Mouse (Mus musculus) megakaryocyte, embryonic 14.5 days (primary cell): ENCODE measurements around the gene 4930535I16Rik. TPM values are rescaled to one million over a fixed set of nuclear protein-coding genes. Genes with fewer than 3 reads are reported as not detected.
"Not testable (repeated sequence)": the region's sequence is repeated elsewhere in the genome, so short reads cannot be mapped to it uniquely, and the experiment has no call there.

Source experiments
- H3K27me3 ChIP-seq: replicated peaks from 2 replicates; pipeline ENCODE3; 2012; ENCODE audit warnings: inconsistent platforms
- H3K36me3 ChIP-seq: replicated peaks from 2 replicates; pipeline ENCODE3; 2012; ENCODE audit warnings: low read length, inconsistent platforms, mixed read lengths
- H3K4me1 ChIP-seq: 2 replicates; pipeline ENCODE4 v1.6.1; 2012; ENCODE audit warnings: inconsistent platforms
- H3K4me3 ChIP-seq: replicated peaks from 2 replicates; pipeline ENCODE3; 2012; ENCODE audit warnings: moderate library complexity, mild to moderate bottlenecking, inconsistent platforms
- H3K9me3 ChIP-seq: 2 replicates; pipeline ENCODE4 v1.6.1; 2012; ENCODE audit warnings: inconsistent platforms
- FLI1 ChIP-seq: IDR thresholded peaks from 2 replicates; pipeline ENCODE4 v1.6.1; 2012; ENCODE audit warnings: low read length, inconsistent platforms, mixed read lengths
- GATA1 ChIP-seq: IDR thresholded peaks from 3 replicates; pipeline ENCODE4 v1.6.1; 2012; ENCODE audit warnings: mixed read lengths, low read length, inconsistent platforms, borderline replicate concordance
- polyA plus RNA-seq: library from polyadenylated mRNA; stranded (reverse); fragments of >175 nt; gene quantifications from 2 replicates; pipeline ENCODE4 v1.2.3, GENCODE M21; 2012; ENCODE audit warnings: low replicate concordance; ENCODE audit not compliant: insufficient read depth

The 4930535I16Rik gene
- polyA plus RNA-seq, 1 experiment: not detected

GRCm38 (mm10) chr4:123946701-123947100 is 28.9 kb upstream of the 4930535I16Rik start:
- Histone ChIP-seq H3K4me3 (no peak overlapping the region), H3K36me3 (no peaks in the 10 kb centered on the region), H3K27me3 (peaks cover 46% of the 10 kb centered on the region), H3K4me1 (peaks cover 12% of the 10 kb centered on the region), H3K9me3 (no peaks in the 10 kb centered on the region)
- no peak for TF ChIP-seq FLI1
- no peak for TF ChIP-seq GATA1

DNA sequence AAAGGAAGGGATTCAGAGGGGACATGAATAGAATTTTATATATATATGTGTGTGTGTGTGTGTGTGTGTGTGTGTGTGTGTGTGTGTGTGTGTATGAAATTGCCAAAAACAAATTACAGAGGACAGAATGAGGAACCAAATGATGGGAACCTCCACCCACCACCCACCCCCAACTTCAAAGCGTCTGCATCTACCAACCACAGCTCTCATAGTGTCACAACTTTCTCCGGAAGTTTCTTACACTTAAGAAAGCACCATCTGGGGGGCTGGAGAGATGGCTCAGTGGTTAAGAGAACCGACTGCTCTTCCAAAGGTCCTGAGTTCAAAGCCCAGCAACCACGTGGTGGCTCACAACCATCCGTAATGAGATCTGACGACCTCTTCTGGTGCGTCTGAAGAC is 23.1 kb upstream of the 4930535I16Rik start:
- H3K9me3 ChIP-seq, H3K4me1 ChIP-seq, H3K4me3 ChIP-seq: not testable (repeated sequence)
- Histone ChIP-seq H3K36me3 (peaks cover 17% of the 10 kb centered on the region), H3K27me3 (peaks cover 18% of the 10 kb centered on the region)

DNA sequence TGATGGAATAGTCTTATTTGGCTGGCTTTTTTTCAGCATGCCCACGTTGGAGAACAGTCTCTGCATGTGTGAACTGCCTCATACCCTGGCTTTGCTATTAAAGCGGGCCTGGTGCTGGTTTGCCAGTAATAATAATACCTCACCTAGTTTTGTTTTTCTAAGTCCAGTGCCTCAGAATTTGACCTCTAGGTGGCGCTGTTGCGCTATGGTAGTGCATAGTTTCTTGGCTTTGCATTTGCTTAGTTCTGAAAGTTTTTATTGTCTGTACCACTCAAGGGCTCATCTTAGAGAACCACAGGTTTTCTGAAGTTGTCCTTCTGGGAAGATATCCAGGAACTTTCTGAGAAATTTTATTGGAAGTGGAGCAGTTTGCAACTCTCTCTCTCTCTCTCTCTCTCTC is 22.0 kb upstream of the 4930535I16Rik start:
- no peak for TF ChIP-seq FLI1
- TF ChIP-seq GATA1: no peak
- H3K27me3 ChIP-seq: peaks cover 10% of the 10 kb centered on the region
- no peaks in the 10 kb centered on the region for H3K9me3 ChIP-seq

GRCm38 (mm10) chr4:123936059-123936458 is 18.2 kb upstream of the 4930535I16Rik start:
- TF ChIP-seq GATA1: no peak
- TF ChIP-seq FLI1: no peak
- no peak overlapping the region for H3K4me3 ChIP-seq
- H3K36me3 ChIP-seq: peaks cover 63% of the 10 kb centered on the region
- peaks cover 9% of the 10 kb centered on the region; the same call in 1 of the 2 replicates for H3K4me1 ChIP-seq
- H3K9me3 ChIP-seq: no peaks in the 10 kb centered on the region
- no peaks in the 10 kb centered on the region for H3K27me3 ChIP-seq

More for the DNA sequence above, 22.0 kb upstream of the 4930535I16Rik start:
- no peaks in the 10 kb centered on the region for H3K4me1 ChIP-seq
- H3K4me3 ChIP-seq: no peak overlapping the region
- peaks cover 28% of the 10 kb centered on the region for H3K36me3 ChIP-seq

DNA sequence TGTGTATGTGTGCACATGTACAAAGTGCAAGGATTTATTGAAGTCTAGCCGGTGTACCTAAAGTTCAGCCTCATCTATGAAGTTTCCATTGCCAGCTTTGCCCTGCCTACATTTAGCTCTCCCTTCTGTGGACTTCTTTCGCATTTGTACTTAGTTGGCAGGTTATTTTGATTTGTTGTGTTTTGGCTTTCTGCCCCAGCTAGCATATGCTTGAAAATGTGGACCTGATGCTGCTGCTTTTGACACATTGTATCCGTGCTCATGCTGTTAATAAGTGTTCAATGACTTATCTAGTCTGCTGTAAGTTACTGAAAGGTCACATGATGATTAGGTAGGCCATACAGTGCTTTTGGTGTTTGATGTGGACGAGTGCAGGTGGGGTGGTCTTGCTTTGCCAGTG is 16.5 kb upstream of the 4930535I16Rik start:
- Histone ChIP-seq H3K27me3 (no peaks in the 10 kb centered on the region), H3K4me1 (peaks cover 13% of the 10 kb centered on the region), H3K36me3 (peaks cover 80% of the 10 kb centered on the region), H3K4me3 (no peak overlapping the region), H3K9me3 (no peaks in the 10 kb centered on the region)
- TF ChIP-seq FLI1 (no peak), GATA1 (no peak)

DNA sequence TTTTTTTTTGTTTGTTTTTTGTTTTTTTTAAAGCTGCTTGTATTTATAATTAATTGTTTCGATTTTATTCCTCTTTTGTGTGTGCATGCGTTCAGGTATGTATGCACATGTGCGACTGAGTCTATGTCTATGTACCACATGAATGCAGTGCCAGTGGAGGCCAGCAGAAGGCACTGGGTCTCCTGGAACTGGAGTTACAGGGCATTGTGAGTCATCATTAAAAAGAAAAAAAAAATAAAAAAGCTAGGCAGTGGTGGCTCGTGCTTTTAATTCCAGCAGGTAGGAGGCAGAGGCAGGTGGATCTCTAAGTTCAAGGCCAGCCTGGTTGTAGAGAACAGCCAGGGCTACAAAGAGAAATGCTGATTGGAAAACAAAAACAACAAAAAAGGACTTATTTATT is 12.2 kb upstream of the 4930535I16Rik start:
- H3K4me1 ChIP-seq: peaks cover 56% of the 10 kb centered on the region
- H3K4me3 ChIP-seq: no peak overlapping the region
- peaks cover 94% of the 10 kb centered on the region for H3K36me3 ChIP-seq
- H3K27me3 ChIP-seq: no peaks in the 10 kb centered on the region
- H3K9me3 ChIP-seq: no peaks in the 10 kb centered on the region
- TF ChIP-seq GATA1 (no peak), FLI1 (no peak)

DNA sequence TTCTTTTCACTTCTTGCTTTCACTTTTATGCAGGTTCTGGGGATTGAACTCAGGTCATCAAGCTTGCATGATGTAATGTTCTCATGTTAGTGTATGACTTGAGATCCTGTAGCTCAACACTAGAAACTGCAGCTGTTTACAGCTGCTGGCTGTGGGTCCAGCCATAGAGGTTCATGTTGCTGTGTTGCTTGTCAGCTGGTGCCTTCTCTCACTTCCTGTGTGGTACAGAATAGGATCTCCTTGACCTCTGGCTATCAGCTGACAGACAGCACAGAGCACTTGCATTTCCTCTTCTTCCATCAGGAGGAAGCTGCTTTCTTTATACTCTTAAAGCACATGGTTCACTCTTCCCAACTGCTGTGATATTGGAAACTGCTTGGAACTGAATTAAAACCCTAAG is 10.1 kb upstream of the 4930535I16Rik start:
- peak overlapping the region; percentile 76 for H3K4me3 ChIP-seq
- TF ChIP-seq GATA1 (no peak; the same call in 2 of the 3 replicates), FLI1 (peak; percentile 84)
- H3K4me1 ChIP-seq: peaks cover 60% of the 10 kb centered on the region
- H3K36me3 ChIP-seq: peaks cover 96% of the 10 kb centered on the region
- H3K9me3 ChIP-seq: no peaks in the 10 kb centered on the region
- no peaks in the 10 kb centered on the region for H3K27me3 ChIP-seq

GRCm38 (mm10) chr4:123921055-123921565 is 3.3 kb upstream of the 4930535I16Rik start:
- Histone ChIP-seq H3K9me3 (no peaks in the 10 kb centered on the region), H3K4me3 (no peak overlapping the region), H3K27me3 (no peaks in the 10 kb centered on the region), H3K4me1 (peaks cover 45% of the 10 kb centered on the region), H3K36me3 (peaks cover 75% of the 10 kb centered on the region)
- TF ChIP-seq GATA1 (no peak), FLI1 (no peak)

- peak overlapping the region; percentile 100 for H3K4me3 ChIP-seq
- no peaks in the 10 kb centered on the region for H3K27me3 ChIP-seq
Measured at GRCm38 (mm10) chr4:123918851-123919250, 1.0 kb upstream of the 4930535I16Rik start.

GRCm38 (mm10) chr4:123916748-123917547 is 874 bp downstream of the 4930535I16Rik start, which contains the start of gene Rragc:
Gene Rragc (plus strand): TSS chr4:123917446.
- H3K36me3 ChIP-seq: peaks cover 57% of the 10 kb centered on the region
- TF ChIP-seq GATA1: no peak
- no peak for TF ChIP-seq FLI1
- no peaks in the 10 kb centered on the region for H3K9me3 ChIP-seq
- peaks cover 52% of the 10 kb centered on the region for H3K4me1 ChIP-seq
- peak within 1 kb of the TSS; percentile 100 for H3K4me3 ChIP-seq
- no peaks in the 10 kb centered on the region for H3K27me3 ChIP-seq

More at GRCm38 (mm10) chr4:123918851-123919250, 1.0 kb upstream of the 4930535I16Rik start:
- H3K36me3 ChIP-seq: peaks cover 58% of the 10 kb centered on the region
- no peaks in the 10 kb centered on the region for H3K9me3 ChIP-seq
- TF ChIP-seq FLI1 (no peak), GATA1 (no peak)
- H3K4me1 ChIP-seq: peaks cover 45% of the 10 kb centered on the region
